Mouse (Mus musculus) heart, postnatal 0 days (tissue): ENCODE results near the gene Stk11.

Experiments used
- CTCF ChIP-seq: IDR thresholded peaks from 2 replicates; pipeline ENCODE4 v1.5.1; 2016; ENCODE audit warnings: antibody characterized with exemption, control low read depth, low read depth
- EP300 ChIP-seq: IDR thresholded peaks from 2 replicates; pipeline ENCODE4 v1.6.1; 2016; ENCODE audit warnings: antibody characterized with exemption, low read depth

DNA sequence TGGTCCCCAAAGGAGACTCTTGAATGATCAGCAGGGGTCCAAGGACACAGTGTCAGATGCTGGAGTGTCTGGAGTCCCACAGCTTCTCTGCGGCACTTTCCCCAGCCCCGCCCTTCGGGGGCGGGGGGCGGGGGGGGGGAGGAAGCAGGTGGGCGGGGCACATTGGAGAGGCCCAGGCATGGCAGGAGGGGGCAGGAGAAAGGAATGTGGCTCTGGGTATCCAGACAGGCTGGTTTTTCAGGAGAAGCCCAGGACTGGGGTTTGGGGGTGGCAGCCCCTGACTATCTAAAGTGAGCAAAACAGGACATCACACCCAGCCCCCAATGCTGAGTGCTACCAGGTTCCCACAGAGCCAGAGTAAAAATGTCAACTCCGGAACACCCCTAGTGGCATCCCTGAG, 18.3 kb upstream of the Stk11 start:
- no peak for TF ChIP-seq CTCF
- TF ChIP-seq EP300 = no peak
